Mouse (Mus musculus): ENCODE data around the gene Sgtb.

Gene Sgtb

DNA sequence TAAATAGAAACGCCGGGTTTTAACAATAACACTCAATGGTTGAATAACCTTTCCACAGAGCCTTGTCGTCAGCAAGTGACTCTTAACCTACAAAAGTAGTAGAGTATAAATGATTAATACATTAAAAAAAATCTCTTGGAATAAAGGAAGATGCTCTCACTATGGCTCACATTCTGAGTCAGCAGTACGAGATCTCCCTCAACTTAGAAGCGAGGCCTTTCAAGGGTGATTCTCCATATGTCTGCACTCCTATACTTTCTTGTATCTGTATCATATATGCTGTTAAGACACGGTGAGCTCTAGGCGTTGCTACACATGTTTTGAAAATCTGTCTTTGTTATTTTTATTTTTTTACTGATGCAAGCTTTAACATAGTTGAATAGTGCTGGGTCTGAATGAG is 985 bp downstream of the Sgtb start:
- no peak for DNase-seq

GRCm38 (mm10) chr13:104112266-104112900 is 2.8 kb downstream of the Sgtb start:
- DNase-seq: peak; percentile 15

DNA sequence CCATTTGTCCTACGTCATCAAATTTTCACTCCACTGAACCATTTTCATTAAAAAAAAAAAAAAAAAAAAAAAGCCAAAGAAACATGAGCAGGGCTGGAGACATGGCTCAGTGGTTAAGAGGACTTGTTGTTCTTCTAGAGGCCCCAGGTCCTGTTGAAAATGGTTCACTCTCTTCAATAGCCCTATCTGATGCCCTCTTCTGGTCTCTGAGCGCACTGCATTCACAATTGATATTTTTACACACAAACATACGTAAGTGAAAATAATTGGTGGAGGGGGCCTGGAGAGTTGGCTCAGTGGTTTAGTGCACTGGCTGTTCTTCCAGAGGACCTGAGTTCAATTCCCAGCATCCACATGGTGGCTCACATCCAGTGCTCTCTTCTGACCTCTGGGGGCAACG is 4.2 kb downstream of the Sgtb start:
- DNase-seq: no peak

GRCm38 (mm10) chr13:104114827-104115226 is 5.3 kb downstream of the Sgtb start:
- no peak for DNase-seq

DNA sequence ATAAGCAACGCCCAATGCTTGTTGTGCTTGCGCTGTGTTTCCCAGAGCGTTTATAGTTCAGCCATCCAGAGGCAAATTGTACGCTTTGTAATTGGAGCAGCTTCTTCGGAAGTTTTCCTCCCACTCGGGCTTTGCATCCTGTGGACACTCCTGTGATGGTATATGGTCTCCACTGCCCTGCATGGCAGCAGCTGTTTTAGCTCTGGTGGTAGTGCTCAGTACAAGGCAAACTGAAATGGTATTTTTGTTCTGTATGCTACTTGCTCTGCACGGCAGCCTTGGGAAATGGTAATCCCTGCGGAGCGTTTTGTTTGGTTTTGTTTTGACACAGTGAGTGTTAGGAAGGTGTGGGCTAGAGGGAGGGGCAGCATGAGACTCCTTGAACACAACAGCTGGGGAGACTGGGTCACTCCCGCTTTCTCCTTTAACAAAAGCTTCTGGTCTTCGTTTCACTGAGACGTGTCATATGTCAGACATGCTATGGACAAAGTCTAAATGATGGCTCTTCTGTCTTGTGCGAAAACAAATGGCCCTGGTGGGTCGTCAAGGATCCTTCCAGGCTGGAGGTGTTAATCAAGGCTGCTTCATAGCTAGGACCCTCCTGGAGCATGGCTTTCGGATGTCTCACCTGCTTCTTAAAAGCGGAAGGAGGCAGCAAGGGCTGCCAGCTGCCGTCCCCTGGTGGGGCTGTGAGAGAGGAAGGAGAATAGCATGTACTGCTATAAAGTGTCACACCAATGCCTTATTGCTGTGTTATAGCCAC is 12.7 kb downstream of the Sgtb start:
- DNase-seq: no peak

DNA sequence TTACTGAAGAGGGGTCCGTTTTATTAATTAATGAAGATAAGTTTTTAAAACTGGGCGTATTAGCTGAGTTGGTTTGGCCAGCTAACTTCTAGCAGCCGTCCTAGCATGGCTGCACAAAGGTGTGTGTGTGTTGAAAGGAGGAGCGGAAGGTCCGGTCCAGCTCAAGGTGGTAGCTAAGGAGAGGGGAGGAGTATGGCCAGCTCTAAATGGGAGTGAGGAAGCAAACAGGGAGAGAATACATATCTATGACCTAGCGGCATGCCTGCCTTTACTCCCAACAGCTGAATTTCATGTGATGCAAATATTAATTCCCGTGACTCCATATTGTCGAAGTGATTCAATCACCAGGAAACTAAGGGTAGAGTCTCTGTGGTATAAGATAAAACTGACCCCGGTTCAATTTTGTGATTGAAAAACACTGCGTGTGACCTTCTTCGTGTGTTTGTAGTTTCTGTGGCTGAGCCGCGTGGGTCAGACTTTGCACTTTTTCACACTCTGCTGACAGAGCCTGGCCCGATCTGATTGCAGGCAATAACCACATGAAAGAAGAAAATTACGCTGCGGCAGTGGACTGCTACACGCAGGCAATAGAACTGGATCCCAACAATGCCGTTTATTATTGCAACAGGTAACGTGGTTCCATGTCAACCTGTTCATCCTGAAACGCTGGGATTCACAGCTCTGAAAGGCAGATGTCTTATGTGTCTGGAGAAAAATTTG is 14.3 kb downstream of the Sgtb start:
- DNase-seq: no peak

- no peak for DNase-seq
Measured at GRCm38 (mm10) chr13:104132561-104132960, 23.0 kb downstream of the Sgtb start.

- no peak for DNase-seq
Measured at GRCm38 (mm10) chr13:104134510-104135085, 25.1 kb downstream of the Sgtb start.

- DNase-seq: peak; percentile 88
Measured at GRCm38 (mm10) chr13:104139369-104140209, 30.0 kb downstream of the Sgtb start.

- no peak for DNase-seq
Measured at GRCm38 (mm10) chr13:104144871-104145270, 35.3 kb downstream of the Sgtb start.

- no peak for DNase-seq
Measured at GRCm38 (mm10) chr13:104145646-104146045, 36.1 kb downstream of the Sgtb start.

- DNase-seq: no peak
Measured at GRCm38 (mm10) chr13:104154180-104154579, 44.6 kb downstream of the Sgtb start.

DNA sequence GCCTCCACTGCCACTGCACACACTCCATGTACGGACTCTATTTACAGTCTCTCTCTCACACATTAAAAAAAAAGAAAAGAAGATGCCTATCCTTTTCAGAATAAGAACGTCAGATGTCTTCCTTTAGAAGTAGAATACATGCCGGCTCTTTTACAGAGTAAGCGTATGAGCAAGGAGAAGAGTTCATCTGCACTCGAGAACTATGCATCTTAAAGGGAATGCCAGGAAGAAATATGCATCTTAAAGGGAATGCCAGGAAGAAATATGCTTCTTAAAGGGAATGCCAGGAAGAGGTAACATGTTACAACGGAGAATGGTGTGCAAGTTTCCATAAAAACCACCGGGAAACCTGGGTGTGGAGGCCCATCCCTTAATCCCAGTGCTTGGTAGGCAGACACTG is 45.6 kb downstream of the Sgtb start:
- no peak for DNase-seq

- DNase-seq: no peak
Measured at GRCm38 (mm10) chr13:104155686-104156085, 46.1 kb downstream of the Sgtb start.

- DNase-seq: no peak
Measured at GRCm38 (mm10) chr13:104171711-104172110, 62.2 kb downstream of the Sgtb start.

GRCm38 (mm10) chr13:104172498-104172897 is 63.0 kb downstream of the Sgtb start:
- DNase-seq: no peak

- no peak for DNase-seq
Measured at GRCm38 (mm10) chr13:104176874-104177273, 67.3 kb downstream of the Sgtb start.

DNA sequence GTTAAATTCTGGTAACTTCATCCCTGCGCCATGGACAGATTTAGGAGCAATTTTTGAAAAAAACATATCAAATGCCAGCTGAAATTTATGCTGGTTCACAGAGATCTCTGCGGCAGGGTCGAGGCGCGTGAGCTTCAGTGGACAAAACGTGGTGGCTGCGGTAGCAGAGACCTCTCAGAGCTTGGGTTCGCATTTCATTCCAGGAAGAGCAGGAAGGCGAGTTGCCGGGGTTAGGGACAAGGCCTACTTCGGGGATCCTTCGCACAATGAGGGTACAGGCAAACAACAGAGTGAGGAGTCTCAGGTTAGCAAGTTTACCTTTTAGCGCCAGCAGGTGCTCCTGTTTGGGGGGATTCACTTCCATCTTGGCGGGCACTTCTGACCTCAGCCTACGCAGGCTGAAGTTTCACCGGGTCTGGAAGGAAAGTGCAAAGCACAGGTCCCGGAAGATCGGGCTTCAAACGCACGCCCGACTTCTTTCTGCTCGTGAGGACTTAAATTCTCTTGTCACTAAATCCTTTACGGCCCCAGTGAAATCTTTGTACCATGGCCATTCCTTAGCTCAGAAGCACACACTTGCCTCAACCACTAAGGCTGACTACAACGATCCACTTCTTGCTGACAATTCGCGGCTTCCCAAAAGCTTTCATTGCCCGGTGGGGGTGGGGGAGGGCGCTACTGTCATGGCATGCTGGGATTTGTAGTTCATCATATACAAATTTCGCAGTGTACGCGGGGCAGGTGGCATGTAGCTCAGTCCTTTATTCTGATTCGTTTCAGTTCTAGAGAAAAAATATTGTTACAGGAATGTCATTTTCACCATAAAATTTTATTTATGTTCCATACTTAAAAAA is 68.5 kb downstream of the Sgtb start, which contains the start of gene Trappc13:
Gene Trappc13, minus strand, starts transcription at position 674 of the 854 bp plus-strand sequence.
- DNase-seq: peak; percentile 87

GRCm38 (mm10) chr13:104178650-104179121 is 69.1 kb downstream of the Sgtb start, which contains the start of gene Trim23:
Trim23 (plus strand) TSS chr13:104178797.
- peak; percentile 98 for DNase-seq

DNA sequence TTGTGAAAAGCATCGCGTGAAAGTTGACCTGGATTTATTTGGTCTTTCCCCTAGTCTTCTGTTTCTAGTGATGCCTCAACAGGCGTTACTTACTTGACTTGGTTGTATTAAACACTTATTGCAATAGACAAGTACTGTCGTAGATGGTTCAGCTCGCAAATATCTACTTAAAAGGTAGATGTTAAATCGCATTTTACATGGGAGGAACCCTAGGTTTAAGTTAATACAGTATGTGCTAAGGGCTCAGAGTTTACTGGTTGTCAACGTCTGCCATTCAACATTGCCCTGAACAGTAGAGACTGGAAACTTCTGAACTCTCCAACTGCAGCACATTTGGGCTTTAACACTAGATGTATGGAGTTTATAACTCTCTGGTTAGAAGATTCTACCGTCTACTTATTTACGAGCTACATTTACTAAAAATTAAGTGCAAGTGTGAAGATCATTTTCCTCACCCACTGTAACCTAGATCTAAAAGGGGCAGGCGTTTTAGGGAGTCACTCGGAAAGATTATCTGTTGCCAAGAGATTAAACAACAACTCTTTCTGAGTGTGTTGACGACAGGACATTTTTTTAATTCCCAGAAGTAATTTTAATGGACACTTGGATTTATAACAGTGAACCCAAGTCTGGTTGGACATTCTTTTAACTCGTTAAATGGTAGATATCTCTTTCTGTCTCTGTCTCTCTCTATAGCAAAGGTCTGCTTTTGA is 69.8 kb downstream of the Sgtb start:
- DNase-seq: no peak

DNA sequence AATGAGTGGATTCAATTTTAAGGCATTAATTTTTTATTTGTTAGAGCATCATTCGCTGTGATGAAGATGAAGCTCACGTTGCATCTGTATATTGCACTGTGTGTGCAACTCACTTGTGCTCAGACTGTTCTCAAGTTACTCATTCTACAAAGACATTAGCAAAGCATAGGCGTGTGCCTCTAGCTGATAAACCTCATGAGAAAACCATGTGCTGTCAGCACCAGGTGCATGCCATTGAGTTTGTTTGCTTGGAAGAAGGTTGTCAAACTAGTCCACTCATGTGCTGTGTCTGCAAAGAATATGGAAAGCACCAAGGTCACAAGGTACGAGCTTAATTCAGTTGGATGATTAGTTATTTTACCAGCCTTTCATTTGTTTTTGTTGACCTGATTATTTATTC is 77.8 kb downstream of the Sgtb start:
- no peak for DNase-seq

Data from right cerebral cortex, postnatal 4 days (tissue).